Mouse (Mus musculus) left cerebral cortex, adult 8-10 months (tissue): ENCODE measurements around the gene C130026I21Rik. TPM values are rescaled to one million over a fixed set of nuclear protein-coding genes. Genes with fewer than 3 reads are reported as not detected.
"Not testable (repeated sequence)": the region's sequence is repeated elsewhere in the genome, so short reads cannot be mapped to it uniquely, and the experiment has no call there.

Experiments used
- DNase-seq, 2 experiments: peaks; one replicate each; pipeline ENCODE4 v3.0.0; 2022; ENCODE audit warnings: low spot score in 2 of 2
- total RNA-seq, 4 experiments: library from RNA; stranded (reverse); gene quantifications; 2 replicates each; pipeline ENCODE4 v1.2.4; 2022

C130026I21Rik gene
- total RNA-seq, 4 experiments from 2014 or later: 0.32 to 1.3 (median 0.83) TPM

GRCm38 (mm10) chr1:85034394-85034793, 236.0 kb downstream of the C130026I21Rik start:
- DNase-seq: not testable (repeated sequence)

GRCm38 (mm10) chr1:85033616-85034015, 236.8 kb downstream of the C130026I21Rik start:
- not testable (repeated sequence) for DNase-seq

- DNase-seq: not testable (repeated sequence)
Observed at GRCm38 (mm10) chr1:85030211-85030610, 240.2 kb downstream of the C130026I21Rik start.

GRCm38 (mm10) chr1:85011933-85012332, 258.4 kb downstream of the C130026I21Rik start:
- not testable (repeated sequence) for DNase-seq

- not testable (repeated sequence) for DNase-seq
Observed at GRCm38 (mm10) chr1:85010947-85011346, 259.4 kb downstream of the C130026I21Rik start.

GRCm38 (mm10) chr1:85007737-85008136, 262.6 kb downstream of the C130026I21Rik start:
- not testable (repeated sequence) for DNase-seq

GRCm38 (mm10) chr1:84999241-84999640, 271.1 kb downstream of the C130026I21Rik start:
- not testable (repeated sequence) for DNase-seq

- not testable (repeated sequence) for DNase-seq
Observed at GRCm38 (mm10) chr1:84996305-84996704, 274.1 kb downstream of the C130026I21Rik start.

GRCm38 (mm10) chr1:84994461-84994860, 275.9 kb downstream of the C130026I21Rik start:
- peak in 1 of 2 experiments; percentile 23 for DNase-seq

- not testable (repeated sequence) for DNase-seq
Observed at GRCm38 (mm10) chr1:84993688-84994319, 276.6 kb downstream of the C130026I21Rik start.

- not testable (repeated sequence) for DNase-seq
Observed at GRCm38 (mm10) chr1:84993235-84993634, 277.1 kb downstream of the C130026I21Rik start.

- DNase-seq: not testable (repeated sequence)
Observed at GRCm38 (mm10) chr1:84992827-84993226, 277.5 kb downstream of the C130026I21Rik start.

GRCm38 (mm10) chr1:84989044-84989443, 281.3 kb downstream of the C130026I21Rik start:
- DNase-seq: not testable (repeated sequence)

- not testable (repeated sequence) for DNase-seq
Observed at GRCm38 (mm10) chr1:84987729-84988128, 282.6 kb downstream of the C130026I21Rik start.

- not testable (repeated sequence) for DNase-seq
Observed at GRCm38 (mm10) chr1:84961779-84962178, 308.6 kb downstream of the C130026I21Rik start.

GRCm38 (mm10) chr1:84957713-84958112, 312.7 kb downstream of the C130026I21Rik start:
- not testable (repeated sequence) for DNase-seq

- DNase-seq: not testable (repeated sequence)
Observed at GRCm38 (mm10) chr1:84956771-84957170, 313.6 kb downstream of the C130026I21Rik start.

GRCm38 (mm10) chr1:84952456-84953181, 317.7 kb downstream of the C130026I21Rik start:
- DNase-seq: no peak

- DNase-seq: no peak
Observed at GRCm38 (mm10) chr1:84951566-84951965, 318.8 kb downstream of the C130026I21Rik start.

GRCm38 (mm10) chr1:84947390-84947789, 323.0 kb downstream of the C130026I21Rik start:
- no peak for DNase-seq

- DNase-seq: no peak
Observed at GRCm38 (mm10) chr1:84945950-84946349, 324.4 kb downstream of the C130026I21Rik start.

GRCm38 (mm10) chr1:84943549-84943948, 326.8 kb downstream of the C130026I21Rik start:
- no peak for DNase-seq
